Mouse (Mus musculus): ENCODE measurements around the gene Atp8b4.

DNA sequence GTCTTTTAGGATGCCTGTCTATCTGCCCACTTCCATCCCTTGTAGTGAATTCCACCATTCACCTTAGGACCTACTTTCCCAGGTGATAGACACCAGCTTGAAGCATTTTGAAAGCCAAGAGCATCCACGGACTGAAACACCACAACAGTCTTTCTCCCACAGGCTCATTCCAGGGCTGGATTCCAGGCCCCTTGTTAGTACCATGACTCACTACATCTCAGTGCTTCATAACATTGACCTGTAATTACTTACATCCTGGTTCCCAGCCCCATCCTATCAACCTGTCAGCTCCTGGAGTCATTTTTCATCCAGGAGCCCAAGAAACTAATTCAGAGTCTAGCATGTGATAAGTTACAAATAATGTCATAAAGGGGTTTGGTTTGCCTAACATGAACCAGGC, 148.7 kb downstream of the Atp8b4 start:
- TF ChIP-seq EP300 (IDR thresholded peaks at IDR 0.05; ENCODE audit: low read depth) (no peak), CTCF (IDR thresholded peaks at IDR 0.05; ENCODE audit: low read depth) (no peak)

Data from liver, postnatal 0 days (tissue).